Mouse (Mus musculus) spleen, embryonic (tissue): ENCODE measurements around the gene Fbxl17.

Experiments used
- CTCF ChIA-PET: fragments of 350-600 bp; sonication (Branson Sonifier 250); formaldehyde crosslinking; loops from one replicate; lab custom pipeline; 2022; lab: Charles Lee

Gene Fbxl17

DNA sequence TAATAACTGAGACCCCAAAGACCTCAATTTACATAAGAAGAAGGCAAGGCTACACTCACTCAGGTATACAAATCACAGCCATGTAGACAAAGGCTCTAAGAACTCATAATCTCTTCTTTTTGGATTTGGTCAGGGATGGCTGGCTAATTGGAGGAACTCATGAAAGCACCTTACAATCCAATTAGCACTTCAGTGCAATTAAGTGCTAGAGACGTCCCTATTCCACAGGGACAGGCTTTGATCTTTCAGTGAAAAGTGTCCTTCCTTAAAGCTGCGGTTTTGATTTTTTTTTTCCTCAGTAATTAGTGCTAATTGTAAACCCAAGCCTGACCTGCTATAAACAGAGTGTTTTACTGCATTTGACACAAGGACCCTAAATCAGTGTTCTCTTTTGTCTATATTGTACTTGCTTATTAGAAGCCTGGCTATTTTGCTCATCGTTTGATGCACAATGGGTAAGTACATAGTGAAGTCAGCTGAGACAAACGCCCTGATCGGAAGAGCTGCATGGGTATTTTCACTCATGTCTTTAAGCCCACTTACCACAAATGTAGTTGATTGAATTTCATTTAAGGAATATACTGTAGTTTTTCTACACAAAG lies 327.8 kb downstream of the Fbxl17 start:
- CTCF ChIA-PET = no interaction called here

DNA sequence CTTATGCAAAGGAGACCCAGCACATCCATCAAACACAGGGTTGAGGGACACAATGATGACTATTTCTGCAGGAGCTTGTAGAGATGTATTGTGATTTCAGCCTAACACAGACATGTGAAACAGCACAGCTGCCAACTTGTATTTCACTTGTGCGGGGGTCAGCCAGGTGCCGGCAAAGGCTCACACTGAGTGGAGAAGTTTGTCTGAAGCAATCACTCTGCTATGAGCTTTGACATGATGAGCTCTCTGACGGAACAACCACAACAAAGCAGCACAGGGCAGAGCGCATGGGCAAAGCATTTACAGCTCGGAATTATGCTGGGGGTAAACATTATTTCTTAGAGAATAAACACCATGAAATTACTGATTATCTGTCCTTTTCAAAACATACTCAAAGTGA lies 328.6 kb downstream of the Fbxl17 start:
- CTCF ChIA-PET = no interaction called here

- CTCF ChIA-PET = no interaction called here
Observed at GRCm38 (mm10) chr17:63168019-63168788, 331.6 kb downstream of the Fbxl17 start.

DNA sequence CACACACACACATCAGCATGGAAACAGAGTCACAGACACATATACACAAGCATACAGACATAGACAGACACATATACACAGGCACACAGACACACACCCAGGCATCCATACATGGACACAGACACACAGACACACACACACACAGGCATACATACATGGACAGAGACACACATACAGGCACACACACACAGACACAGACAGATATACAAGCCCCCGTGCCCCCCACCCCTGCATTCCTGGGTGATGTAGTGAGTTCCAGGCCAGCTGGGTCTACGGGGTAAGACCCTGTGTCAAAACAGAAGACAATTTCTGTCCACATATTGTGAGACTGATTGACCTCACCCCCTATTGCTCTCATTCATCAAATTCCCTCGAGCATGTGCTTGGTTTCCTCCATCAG lies 332.6 kb downstream of the Fbxl17 start:
- CTCF ChIA-PET = no interaction called here

DNA sequence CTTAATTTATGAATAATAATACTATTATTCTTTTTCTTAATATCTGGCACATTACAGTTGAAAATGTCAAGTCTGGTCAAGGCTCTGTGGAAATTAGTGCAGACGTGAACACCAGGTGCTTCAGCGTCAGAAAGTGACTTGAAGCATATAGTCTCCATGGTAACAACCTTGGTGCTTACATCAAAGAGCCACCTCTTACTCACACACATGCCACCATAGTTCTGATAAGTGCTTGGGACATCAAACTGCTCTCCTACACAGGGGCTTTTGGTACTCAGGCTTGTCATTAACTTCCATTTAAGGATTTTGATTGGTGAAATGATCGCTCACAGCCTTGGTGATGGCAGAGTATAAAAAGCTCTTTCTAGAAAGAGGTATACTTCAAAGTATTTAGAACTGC lies 333.1 kb downstream of the Fbxl17 start:
- CTCF ChIA-PET = no interaction called here

DNA sequence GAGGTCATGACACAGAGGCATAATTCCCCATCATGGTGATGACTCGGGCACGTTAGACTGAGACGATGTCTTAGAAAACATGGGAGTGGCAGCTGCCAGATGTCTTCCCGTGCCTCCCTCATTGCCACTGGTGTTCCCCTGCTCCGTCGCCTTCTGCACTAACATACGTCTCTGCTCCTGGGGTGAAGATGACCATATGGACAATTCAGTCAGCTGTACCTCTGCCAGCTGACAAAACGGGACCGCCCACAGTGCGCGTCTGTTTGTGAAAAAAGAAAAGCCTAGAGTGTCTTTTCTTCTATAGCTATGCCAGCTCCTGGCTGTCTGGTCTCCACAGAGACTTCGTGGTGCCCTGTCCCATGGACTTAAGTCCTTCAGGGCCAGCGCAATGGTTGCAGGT lies 334.0 kb downstream of the Fbxl17 start:
- CTCF ChIA-PET = no interaction called here

GRCm38 (mm10) chr17:63164289-63164688 lies 335.5 kb downstream of the Fbxl17 start:
- CTCF ChIA-PET = no interaction called here

DNA sequence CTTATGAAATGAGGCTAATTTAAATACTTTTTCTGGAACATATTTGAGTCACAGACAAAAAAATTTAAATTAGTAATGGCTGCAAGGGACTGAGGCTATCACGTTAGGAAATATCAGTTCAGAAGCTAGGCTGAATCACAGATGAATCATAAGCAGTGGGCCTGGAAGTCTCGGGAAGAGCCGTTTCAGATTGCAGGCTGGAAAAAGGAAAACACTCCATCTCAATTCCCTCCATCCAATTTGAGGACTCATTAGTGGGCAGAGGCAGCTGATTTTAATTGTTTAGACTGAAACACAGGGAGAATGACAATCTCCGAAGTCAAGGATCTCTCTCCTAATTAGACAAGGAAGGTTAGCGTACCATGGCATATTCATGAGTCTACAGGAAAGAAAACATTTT lies 337.9 kb downstream of the Fbxl17 start:
- CTCF ChIA-PET = interaction anchor here (0.7 kb wide), 1 partner anchor 17 kb away, joined by 3 read pairs; no protein-coding TSS in a partner anchor

DNA sequence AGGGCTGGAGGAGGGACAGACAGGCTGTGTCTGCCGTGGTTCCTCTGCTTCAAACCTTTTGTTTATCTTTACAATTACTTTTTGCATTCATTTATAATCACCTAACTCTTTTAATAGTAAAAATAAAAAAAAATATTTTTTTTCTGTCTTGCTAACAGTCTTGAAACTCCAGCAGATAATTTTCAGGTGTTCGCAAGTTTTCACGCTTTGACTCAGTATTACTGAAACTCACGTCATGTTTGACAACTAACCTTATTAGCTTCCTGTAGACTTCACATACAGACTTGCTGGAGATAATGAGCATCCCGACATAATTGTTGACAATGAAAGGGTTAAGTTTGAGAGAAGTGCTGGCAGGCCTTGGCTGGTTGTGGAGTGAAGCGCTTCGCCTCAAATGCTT lies 340.6 kb downstream of the Fbxl17 start:
- CTCF ChIA-PET = no interaction called here

DNA sequence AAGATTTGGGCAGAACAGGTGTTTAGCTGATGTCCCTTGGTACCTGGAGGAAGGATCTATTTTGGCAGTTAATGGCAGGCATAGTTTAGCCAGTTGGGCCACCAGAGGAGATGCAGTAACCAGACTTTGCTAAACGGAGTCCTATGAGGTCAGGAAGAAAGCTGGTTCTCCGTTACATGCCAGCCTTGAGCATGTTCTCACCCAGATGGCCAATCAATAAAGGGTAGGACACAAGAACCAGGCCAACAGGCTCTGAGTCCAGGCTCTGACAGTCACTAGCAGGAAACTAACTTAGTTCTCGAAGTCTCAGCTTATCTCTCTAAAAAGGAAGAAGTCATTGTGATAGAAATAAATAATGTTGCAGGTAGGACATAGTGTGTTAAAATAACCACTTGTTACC lies 341.4 kb downstream of the Fbxl17 start:
- CTCF ChIA-PET = no interaction called here

GRCm38 (mm10) chr17:63157906-63158305 lies 341.9 kb downstream of the Fbxl17 start:
- CTCF ChIA-PET = no interaction called here

- CTCF ChIA-PET = no interaction called here
Observed at GRCm38 (mm10) chr17:63157019-63157418, 342.8 kb downstream of the Fbxl17 start.

DNA sequence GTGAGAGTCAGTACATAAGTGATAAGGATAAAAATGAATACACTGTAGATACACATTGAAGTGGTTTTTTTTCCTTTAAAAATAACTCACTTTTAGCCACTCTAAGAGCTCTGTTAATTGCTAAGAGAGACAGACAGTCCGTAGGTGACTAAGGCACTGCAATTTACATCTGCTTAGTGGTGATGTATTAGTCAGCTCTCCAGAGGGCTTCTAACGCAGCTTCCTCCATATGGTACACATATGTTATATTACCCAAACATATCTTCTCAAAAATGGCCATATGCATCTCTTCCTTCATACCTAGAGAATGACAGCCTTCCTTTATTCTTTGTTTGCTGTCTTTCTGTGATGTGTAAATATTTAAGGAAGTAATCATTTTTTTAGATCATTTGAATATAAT lies 353.3 kb downstream of the Fbxl17 start:
- CTCF ChIA-PET = no interaction called here

- CTCF ChIA-PET = no interaction called here
Observed at GRCm38 (mm10) chr17:63145751-63146491, 353.9 kb downstream of the Fbxl17 start.

GRCm38 (mm10) chr17:63145311-63145741 lies 354.5 kb downstream of the Fbxl17 start:
- CTCF ChIA-PET = interaction anchor here (0.6 kb wide), 1 partner anchor 16 kb away, joined by 3 read pairs; no protein-coding TSS in a partner anchor

GRCm38 (mm10) chr17:63143825-63144224 lies 356.0 kb downstream of the Fbxl17 start:
- CTCF ChIA-PET = no interaction called here

GRCm38 (mm10) chr17:63134805-63135204 lies 365.0 kb downstream of the Fbxl17 start:
- CTCF ChIA-PET = no interaction called here

- CTCF ChIA-PET = no interaction called here
Observed at GRCm38 (mm10) chr17:63122427-63122826, 377.4 kb downstream of the Fbxl17 start.

DNA sequence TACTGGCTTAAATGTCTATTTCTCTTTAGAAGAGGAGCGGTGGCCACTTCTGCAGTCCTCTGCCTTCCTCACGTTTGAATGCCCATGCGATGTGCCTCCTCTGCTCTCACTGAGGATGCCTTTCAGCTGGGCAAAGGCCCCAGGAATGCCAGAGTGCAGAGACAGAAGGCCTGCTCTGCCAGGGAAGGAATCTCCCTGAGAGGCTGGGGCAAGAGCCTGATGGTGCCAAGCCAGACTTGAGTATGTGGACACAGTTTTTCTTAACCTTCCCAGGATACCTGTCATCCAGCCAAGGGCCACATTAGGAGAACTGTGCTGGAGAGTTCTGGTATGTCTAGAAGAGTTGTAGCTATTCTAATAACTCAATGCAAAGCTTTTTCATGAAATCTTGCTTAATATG lies 380.1 kb downstream of the Fbxl17 start:
- CTCF ChIA-PET = no interaction called here

DNA sequence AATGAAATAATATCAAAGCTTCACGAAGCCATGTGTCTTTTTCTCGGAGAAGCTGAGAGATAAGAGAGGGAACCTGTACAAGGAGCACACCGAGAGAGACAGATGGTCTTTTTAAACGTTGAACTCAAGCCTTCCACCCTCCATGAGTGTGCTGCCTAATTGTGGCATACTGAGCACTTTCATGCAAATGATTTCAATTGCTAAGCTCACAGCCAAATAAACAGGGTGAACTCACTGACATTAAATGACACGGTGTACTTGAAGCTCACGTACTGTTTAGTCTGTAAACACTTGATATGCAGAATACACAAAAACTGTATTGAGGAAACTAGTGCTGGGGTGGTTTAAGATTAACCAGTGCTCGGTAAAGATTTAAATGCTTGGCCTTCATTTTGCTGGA lies 380.7 kb downstream of the Fbxl17 start:
- CTCF ChIA-PET = no interaction called here

DNA sequence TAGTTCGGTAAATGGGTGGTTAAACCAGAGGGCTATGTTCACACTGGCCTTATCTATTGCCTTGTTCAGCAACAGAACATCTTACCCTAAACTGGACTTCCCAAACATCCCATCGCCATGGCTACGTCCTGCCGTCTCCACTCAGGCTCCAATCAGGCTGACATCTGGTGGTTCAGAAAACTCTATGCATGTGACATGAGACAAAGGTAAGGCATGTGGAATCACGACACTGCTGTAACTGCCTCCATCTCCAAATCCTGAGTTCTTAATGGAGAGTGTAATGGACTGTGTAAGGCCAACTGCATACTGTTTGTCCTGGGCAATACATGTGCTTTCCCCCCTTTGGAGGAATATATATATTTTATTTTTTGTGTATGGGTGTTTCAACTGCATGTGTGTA lies 382.7 kb downstream of the Fbxl17 start:
- CTCF ChIA-PET = no interaction called here

DNA sequence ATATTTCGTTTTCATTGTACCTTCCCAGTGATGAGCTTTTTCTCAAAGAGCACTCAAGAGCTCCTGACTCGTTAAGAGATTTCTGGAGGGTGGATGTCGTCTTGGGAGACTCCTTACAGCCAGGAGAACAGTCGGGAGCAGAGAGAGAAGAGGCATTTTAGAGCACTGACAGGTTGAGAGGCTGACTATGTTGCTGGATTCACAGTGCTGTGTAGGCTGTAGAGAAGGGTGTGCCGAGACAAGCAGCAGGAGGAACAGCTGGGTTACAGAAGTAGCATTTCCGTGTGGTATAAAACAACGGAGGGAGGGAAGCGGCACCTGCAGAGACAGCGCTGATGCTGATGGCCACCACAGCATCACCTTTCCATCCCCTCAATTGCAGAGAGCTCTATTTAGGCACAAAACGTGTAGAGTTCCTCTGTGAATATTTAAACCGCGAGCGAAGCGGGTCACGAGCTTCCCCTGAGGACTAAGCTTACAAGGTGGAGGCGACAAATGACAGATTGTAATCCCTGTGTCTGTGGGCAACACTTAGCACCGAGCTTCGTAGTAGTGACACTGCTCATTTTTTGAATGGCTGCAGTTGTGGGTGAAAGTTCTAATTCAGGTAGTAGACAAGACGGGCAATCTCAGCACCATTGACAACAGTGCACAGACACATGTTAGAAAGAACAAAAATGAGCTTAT lies 385.3 kb downstream of the Fbxl17 start:
- CTCF ChIA-PET = no interaction called here
